9 mouse cellular contexts compared by ENCODE assay signal in the genomic region with DNA sequence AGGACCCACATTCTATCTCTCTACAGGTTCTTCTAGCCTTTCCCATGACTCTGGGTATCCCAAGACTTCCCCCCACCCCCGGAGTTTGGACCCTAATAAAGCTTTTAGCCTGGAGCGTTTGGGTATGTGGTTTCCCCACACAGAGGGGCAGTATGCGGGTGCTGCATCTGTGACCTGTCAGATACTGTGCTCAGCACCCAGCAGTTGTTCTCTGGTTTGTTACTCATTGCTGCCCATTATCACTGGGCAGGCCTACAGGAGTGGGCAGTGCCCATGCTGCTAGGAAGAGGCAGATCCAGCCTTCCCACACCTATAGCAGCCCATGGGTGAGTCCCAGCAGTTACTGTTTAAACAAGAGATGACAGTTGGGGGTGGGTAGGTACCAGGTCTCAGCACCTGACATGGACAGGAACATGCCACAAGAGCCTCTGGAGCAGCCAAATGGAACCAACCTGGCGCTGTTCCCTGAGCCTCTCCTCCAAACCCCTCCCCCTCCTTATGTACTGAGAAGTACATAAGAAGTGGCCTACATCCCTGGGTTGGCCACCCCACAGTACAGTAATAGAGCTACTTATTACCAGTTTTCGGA. TPM values are rescaled to one million over a fixed set of nuclear protein-coding genes. Genes with fewer than 3 reads are reported as not detected.
DNase-seq lines count a peak whose midpoint lies in the region; ATAC-seq and TF ChIP-seq lines count a peak whose summit lies in the region.
"Had no signal": no experiment of that assay in that cellular context is flagged by ENCODE, and none has a peak within 500 bp of the region (broad histone marks: within the 10 kb centered on the region; RNA-seq: fewer than 3 reads in every experiment).

No protein-coding gene starts in this region.

- no peak for DNase-seq in forebrain, postnatal 0 days
- DNase-seq in embryo, embryonic 9.5 days (ENCODE audit: extremely low spot score), result no peak
- no peak for DNase-seq in adrenal gland, adult (ENCODE audit: inconsistent age in 2 of 2, low spot score in 1 of 2)
- no peak for DNase-seq in adipocyte (ENCODE audit: low spot score)
- DNase-seq: left cerebral cortex, postnatal 4 days had no signal

- peaks cover 17% of the 10 kb centered on the region for H3K36me3 ChIP-seq in forebrain, embryonic 13.5 days (ENCODE audit: poor library complexity, severe bottlenecking)
- no peaks in the 10 kb centered on the region for H3K36me3 ChIP-seq in forebrain, postnatal 0 days (ENCODE audit: insufficient read depth)
- peaks cover 34% of the 10 kb centered on the region for H3K36me3 ChIP-seq in E14TG2a.4 (ENCODE audit: insufficient read depth, low read length)
- H3K36me3 ChIP-seq in intestine, embryonic 15.5 days, result peaks cover 5% of the 10 kb centered on the region; the same call in 1 of the 2 replicates
- H3K36me3 ChIP-seq in limb, embryonic 15.5 days, result peaks cover 31% of the 10 kb centered on the region

- H3K4me3 ChIP-seq in forebrain, embryonic 13.5 days, result no peak overlapping the region
- H3K4me3 ChIP-seq in forebrain, postnatal 0 days (ENCODE audit: low read depth, low read length), result no peak overlapping the region
- H3K4me3 ChIP-seq in E14TG2a.4 (replicated peaks; ENCODE audit: low read length), result 0 out of 2 replicates have a peak overlapping the region, but pooled peaks have one; percentile 85
- 0 out of 2 replicates have a peak overlapping the region, but pooled peaks have one; percentile 50 for H3K4me3 ChIP-seq in intestine, embryonic 15.5 days (replicated peaks)
- H3K4me3 ChIP-seq in limb, embryonic 15.5 days, result peak overlapping the region; percentile 65; the same call in 1 of the 2 replicates

- H3K27ac ChIP-seq in forebrain, embryonic 13.5 days, result no peak overlapping the region
- no peak overlapping the region for H3K27ac ChIP-seq in forebrain, postnatal 0 days (ENCODE audit: low read depth, low read length)
- H3K27ac ChIP-seq in intestine, embryonic 15.5 days, result no peak overlapping the region
- H3K27ac ChIP-seq in limb, embryonic 15.5 days, result peak overlapping the region; percentile 89

- peaks cover 35% of the 10 kb centered on the region for H3K4me1 ChIP-seq in forebrain, embryonic 13.5 days
- H3K4me1 ChIP-seq in forebrain, postnatal 0 days (ENCODE audit: insufficient read depth), result peaks cover 4% of the 10 kb centered on the region; the same call in 1 of the 2 replicates
- H3K4me1 ChIP-seq in E14TG2a.4 (replicated peaks; ENCODE audit: low read depth, low read length), result peaks cover 84% of the 10 kb centered on the region
- peaks cover 30% of the 10 kb centered on the region for H3K4me1 ChIP-seq in intestine, embryonic 15.5 days (replicated peaks)
- peaks cover 48% of the 10 kb centered on the region for H3K4me1 ChIP-seq in limb, embryonic 15.5 days

- H3K9me3 ChIP-seq in forebrain, embryonic 13.5 days (replicated peaks), result no peaks in the 10 kb centered on the region
- no peaks in the 10 kb centered on the region for H3K9me3 ChIP-seq in forebrain, postnatal 0 days (ENCODE audit: low read length)
- no peaks in the 10 kb centered on the region for H3K9me3 ChIP-seq in E14TG2a.4 (ENCODE audit: low read length)
- H3K9me3 ChIP-seq in intestine, embryonic 15.5 days, result no peaks in the 10 kb centered on the region
- no peaks in the 10 kb centered on the region for H3K9me3 ChIP-seq in limb, embryonic 15.5 days

- H3K4me2 ChIP-seq in forebrain, embryonic 13.5 days, result peak overlapping the region; percentile 87
- H3K4me2 ChIP-seq in forebrain, postnatal 0 days (ENCODE audit: low read depth), result no peak overlapping the region
- peak overlapping the region; percentile 90 for H3K4me2 ChIP-seq in intestine, embryonic 15.5 days (replicated peaks)
- H3K4me2 ChIP-seq in limb, embryonic 15.5 days, result peak overlapping the region; percentile 77

- no peak overlapping the region for H3K9ac ChIP-seq in forebrain, embryonic 13.5 days
- H3K9ac ChIP-seq in forebrain, postnatal 0 days, result no peak overlapping the region
- H3K9ac ChIP-seq in intestine, embryonic 15.5 days, result no peak overlapping the region
- no peak overlapping the region for H3K9ac ChIP-seq in limb, embryonic 15.5 days

- no peak for TF ChIP-seq CTCF in forebrain, postnatal 0 days (IDR thresholded peaks at IDR 0.05; ENCODE audit: low read depth)
- no peak for TF ChIP-seq CTCF in E14TG2a.4 (conservative IDR thresholded peaks at IDR 0.05; ENCODE audit: low read length)

- H3K27me3 ChIP-seq in forebrain, embryonic 13.5 days, result no peaks in the 10 kb centered on the region
- H3K27me3 ChIP-seq in forebrain, postnatal 0 days (ENCODE audit: insufficient read depth, low read length), result no peaks in the 10 kb centered on the region
- H3K27me3 ChIP-seq in E14TG2a.4 (ENCODE audit: insufficient read depth, low read length), result peaks cover 7% of the 10 kb centered on the region; the same call in 1 of the 2 replicates
- H3K27me3 ChIP-seq in intestine, embryonic 15.5 days (replicated peaks), result no peaks in the 10 kb centered on the region
- no peaks in the 10 kb centered on the region for H3K27me3 ChIP-seq in limb, embryonic 15.5 days

- ATAC-seq in forebrain, embryonic 13.5 days, result no peak
- ATAC-seq in forebrain, postnatal 0 days, result no peak
- no peak for ATAC-seq in intestine, embryonic 15.5 days
- ATAC-seq in limb, embryonic 15.5 days (ENCODE audit: insufficient number of reproducible peaks, low FRiP score, low TSS enrichment, low read depth), result no peak

- WGBS in forebrain, embryonic 13.5 days, result 92% methylated on average over 5 of the region's 5 CpGs
- WGBS in forebrain, postnatal 0 days, result 96% methylated on average over 5 of the region's 5 CpGs
- WGBS in intestine, embryonic 15.5 days, result 94% methylated on average over 5 of the region's 5 CpGs
- 85% methylated on average over 5 of the region's 5 CpGs for WGBS in limb, embryonic 15.5 days

RNA-seq across cellular contexts. Expression of a gene that starts 3.6 kb away (rescaled TPM):
- polyA plus RNA-seq in forebrain, embryonic 13.5 days (2015; fragmentation: Nextera tagmentation; extraction: Ambion mirVana), result 21.8 and 21.9 TPM in 2 replicates
- total RNA-seq in forebrain, postnatal 0 days (2014; rRNA removed), result 3.9 and 7.9 TPM in 2 replicates
- 8.1 and 8.7 TPM in 2 replicates for polyA plus RNA-seq in forebrain, postnatal 0 days (2015; fragmentation: Nextera tagmentation; extraction: Ambion mirVana)
- polyA plus RNA-seq in intestine, embryonic 15.5 days (2015; fragmentation: Nextera tagmentation; extraction: Ambion mirVana), result 78.3 and 79.6 TPM in 2 replicates
- polyA plus RNA-seq in limb, embryonic 15.5 days (2015; fragmentation: Nextera tagmentation; extraction: Ambion mirVana), result 81.7 and 136 TPM in 2 replicates

RNA-seq across cellular contexts. Expression of a gene that starts 22.4 kb away (rescaled TPM):
- polyA plus RNA-seq in forebrain, embryonic 13.5 days (2015; fragmentation: Nextera tagmentation; extraction: Ambion mirVana), result 28.2 and 30.3 TPM in 2 replicates
- 119 and 172 TPM in 2 replicates for total RNA-seq in forebrain, postnatal 0 days (2014; rRNA removed)
- polyA plus RNA-seq in forebrain, postnatal 0 days (2015; fragmentation: Nextera tagmentation; extraction: Ambion mirVana), result 224 and 227 TPM in 2 replicates
- polyA plus RNA-seq in intestine, embryonic 15.5 days (2015; fragmentation: Nextera tagmentation; extraction: Ambion mirVana), result 147 and 154 TPM in 2 replicates
- 215 and 226 TPM in 2 replicates for polyA plus RNA-seq in limb, embryonic 15.5 days (2015; fragmentation: Nextera tagmentation; extraction: Ambion mirVana)

RNA-seq across cellular contexts. Expression of a gene that starts 32.2 kb away (rescaled TPM):
- polyA plus RNA-seq in forebrain, embryonic 13.5 days (2015; fragmentation: Nextera tagmentation; extraction: Ambion mirVana), result 1.1 and 1.5 TPM in 2 replicates
- 3.5 and 6.5 TPM in 2 replicates for total RNA-seq in forebrain, postnatal 0 days (2014; rRNA removed)
- polyA plus RNA-seq in forebrain, postnatal 0 days (2015; fragmentation: Nextera tagmentation; extraction: Ambion mirVana), result 6.6 and 9.7 TPM in 2 replicates
- 4.2 and 4.6 TPM in 2 replicates for polyA plus RNA-seq in intestine, embryonic 15.5 days (2015; fragmentation: Nextera tagmentation; extraction: Ambion mirVana)
- polyA plus RNA-seq in limb, embryonic 15.5 days (2015; fragmentation: Nextera tagmentation; extraction: Ambion mirVana), result 0.65 and 0.79 TPM in 2 replicates

RNA-seq across cellular contexts. Expression of a gene that starts 48.8 kb away (rescaled TPM):
- 0.44 and 0.58 TPM in 2 replicates for polyA plus RNA-seq in forebrain, embryonic 13.5 days (2015; fragmentation: Nextera tagmentation; extraction: Ambion mirVana)
- total RNA-seq in forebrain, postnatal 0 days (2014; rRNA removed), result 21.3 and 26.2 TPM in 2 replicates
- 9.4 and 11.9 TPM in 2 replicates for polyA plus RNA-seq in forebrain, postnatal 0 days (2015; fragmentation: Nextera tagmentation; extraction: Ambion mirVana)
- polyA plus RNA-seq in intestine, embryonic 15.5 days (2015; fragmentation: Nextera tagmentation; extraction: Ambion mirVana), result 0.38 and 0.45 TPM in 2 replicates
- 1.6 and 2.3 TPM in 2 replicates for polyA plus RNA-seq in limb, embryonic 15.5 days (2015; fragmentation: Nextera tagmentation; extraction: Ambion mirVana)

Comparison
In these comparisons a context has a peak if more than half of its experiments do, and no peak if none do; other contexts are left out.
1. H3K4me3 ChIP-seq: peak in E14TG2a.4 (single experiment), intestine, embryonic 15.5 days (single experiment) and limb, embryonic 15.5 days (single experiment); none in forebrain, embryonic 13.5 days (single experiment) and forebrain, postnatal 0 days (single experiment).